Mouse (Mus musculus): ENCODE results near the gene Tsc22d1. TPM values are rescaled to one million over a fixed set of nuclear protein-coding genes. Genes with fewer than 3 reads are reported as not detected.

Tsc22d1 gene
- polyA plus RNA-seq, 1 experiment = 463 TPM

DNA sequence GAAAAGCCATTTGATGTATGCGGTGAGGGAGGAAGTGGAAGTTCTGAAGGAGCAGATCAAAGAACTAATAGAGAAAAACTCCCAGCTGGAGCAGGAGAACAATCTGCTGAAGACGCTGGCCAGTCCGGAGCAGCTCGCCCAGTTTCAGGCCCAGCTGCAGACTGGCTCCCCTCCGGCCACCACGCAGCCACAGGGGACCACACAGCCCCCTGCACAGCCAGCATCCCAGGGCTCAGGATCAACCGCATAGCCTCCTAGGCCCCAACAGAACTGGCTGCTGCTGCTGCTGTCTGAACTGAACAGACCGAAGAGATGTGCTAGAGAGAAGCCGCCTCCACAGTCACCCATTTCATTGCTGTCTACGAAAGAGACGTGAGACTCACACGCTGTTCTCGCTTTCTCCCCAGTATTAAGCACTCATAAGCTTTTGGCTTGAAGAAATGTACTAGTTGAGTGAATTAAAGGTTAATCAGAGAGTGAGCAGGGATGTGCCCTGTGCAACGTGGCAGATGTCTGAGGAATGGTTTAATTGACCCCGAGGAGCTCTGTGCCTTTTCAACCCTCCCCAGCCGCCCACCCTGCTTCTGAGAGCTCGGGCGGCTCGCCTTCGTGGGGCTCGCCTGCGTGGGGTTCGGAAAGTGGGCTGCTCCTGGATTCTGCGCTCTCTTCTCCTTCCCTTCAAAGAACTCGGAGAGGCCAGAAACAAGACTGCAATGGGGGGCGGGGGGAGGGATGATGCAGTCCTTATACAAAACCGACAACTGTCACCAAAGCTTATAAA lies 91.9 kb downstream of the Tsc22d1 start:
- TF ChIP-seq CTCF (IDR thresholded peaks at IDR 0.05; ENCODE audit: extremely low read depth, insufficient read depth, low read length) = no peak
- TF ChIP-seq POLR2A (IDR thresholded peaks at IDR 0.05; ENCODE audit: extremely low read depth, insufficient read depth, low read length) = 0 out of 2 replicates have a peak, but pooled peaks have one; percentile 35
- peaks cover 6% of the 10 kb centered on the region for H3K4me1 ChIP-seq (ENCODE audit: control insufficient read depth, insufficient read depth, low read length)
- H3K27ac ChIP-seq (ENCODE audit: insufficient read depth, low read length) = peak overlapping the region; percentile 68; the same call in 1 of the 2 replicates
- H3K4me3 ChIP-seq (ENCODE audit: insufficient read depth, low read length) = peak overlapping the region; percentile 86

DNA sequence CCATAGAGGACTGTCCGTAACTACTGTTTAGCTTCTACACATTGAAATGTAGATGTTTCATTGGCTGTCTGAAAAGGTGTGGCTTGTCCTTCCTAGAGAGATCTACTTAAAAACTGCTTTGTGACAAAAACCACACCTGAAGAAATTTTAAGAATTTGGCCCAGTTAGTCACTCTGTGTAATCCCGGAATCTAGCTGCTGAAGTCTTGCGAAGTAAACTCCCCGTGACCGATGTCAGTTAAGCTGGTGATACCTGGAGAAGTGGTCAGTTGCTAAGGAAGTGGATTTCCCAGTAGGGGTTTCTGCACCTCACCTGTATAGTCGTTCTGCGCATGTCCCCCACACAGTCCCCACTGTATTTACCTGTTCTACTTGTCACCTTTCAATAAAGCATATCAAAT lies 92.6 kb downstream of the Tsc22d1 start:
- H3K27ac ChIP-seq (ENCODE audit: insufficient read depth, low read length) = no peak overlapping the region
- peak overlapping the region; percentile 86 for H3K4me3 ChIP-seq (ENCODE audit: insufficient read depth, low read length)
- no peak for TF ChIP-seq CTCF (IDR thresholded peaks at IDR 0.05; ENCODE audit: extremely low read depth, insufficient read depth, low read length)
- TF ChIP-seq POLR2A (IDR thresholded peaks at IDR 0.05; ENCODE audit: extremely low read depth, insufficient read depth, low read length) = 0 out of 2 replicates have a peak, but pooled peaks have one; percentile 3
- H3K4me1 ChIP-seq (ENCODE audit: control insufficient read depth, insufficient read depth, low read length) = peaks cover 6% of the 10 kb centered on the region

DNA sequence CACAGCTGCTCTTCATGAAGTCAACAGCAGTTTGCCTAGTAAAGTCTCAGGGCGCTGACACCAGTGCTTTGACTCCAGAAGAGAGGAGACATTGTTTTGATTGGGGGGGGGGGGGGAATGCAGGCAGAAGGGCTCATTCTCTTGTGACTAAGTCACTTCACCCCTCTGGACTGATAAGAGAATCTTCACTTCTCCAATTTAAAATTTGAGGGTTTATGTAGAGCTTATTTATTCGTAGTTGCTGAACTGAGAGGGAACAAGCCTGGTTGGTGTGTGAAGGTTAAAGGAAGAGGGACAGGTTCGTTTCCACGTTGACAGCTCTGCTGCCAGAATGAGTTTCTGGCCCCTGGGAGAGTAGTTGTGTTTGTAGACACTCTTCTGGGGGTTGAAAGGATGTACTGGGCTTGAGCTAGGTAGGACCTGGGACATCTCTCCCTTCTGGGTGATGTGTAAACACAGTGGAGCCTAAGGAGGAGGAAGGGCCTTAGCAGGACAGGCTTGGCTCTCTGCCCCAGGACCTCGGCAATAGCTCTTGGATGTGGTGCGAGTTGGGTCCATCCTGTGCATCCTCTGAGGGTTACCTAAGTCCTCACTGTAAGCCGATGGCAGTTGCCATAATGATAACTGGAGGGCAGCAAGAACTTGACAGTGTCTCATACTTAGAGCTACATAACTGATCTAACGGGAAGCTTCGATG lies 93.2 kb downstream of the Tsc22d1 start:
- no peak for TF ChIP-seq CTCF (IDR thresholded peaks at IDR 0.05; ENCODE audit: extremely low read depth, insufficient read depth, low read length)
- peak; percentile 63 for TF ChIP-seq POLR2A (IDR thresholded peaks at IDR 0.05; ENCODE audit: extremely low read depth, insufficient read depth, low read length)
- H3K4me3 ChIP-seq (ENCODE audit: insufficient read depth, low read length) = peak overlapping the region; percentile 86
- H3K27ac ChIP-seq (ENCODE audit: insufficient read depth, low read length) = no peak overlapping the region
- H3K4me1 ChIP-seq (ENCODE audit: control insufficient read depth, insufficient read depth, low read length) = peaks cover 6% of the 10 kb centered on the region

DNA sequence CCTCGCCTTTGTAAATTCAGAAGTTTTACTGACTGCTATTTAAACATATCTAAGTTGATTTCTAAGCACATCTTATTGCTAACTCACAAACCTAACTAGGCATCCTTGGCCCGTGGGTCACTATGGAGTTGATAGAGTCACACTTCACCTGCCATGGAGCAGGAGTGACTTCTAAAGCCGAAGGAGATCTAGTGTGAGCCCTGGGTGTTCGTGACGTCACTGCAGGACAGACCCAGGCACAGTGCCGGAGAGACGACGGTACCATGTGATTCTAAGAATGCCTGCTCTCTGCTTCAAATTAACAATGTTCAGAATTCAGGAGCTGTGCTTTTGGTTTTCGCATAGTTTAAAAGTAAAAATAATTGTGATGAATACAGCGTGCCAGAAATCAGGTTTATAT lies 93.9 kb downstream of the Tsc22d1 start:
- Histone ChIP-seq H3K27ac (ENCODE audit: insufficient read depth, low read length) (no peak overlapping the region), H3K4me3 (ENCODE audit: insufficient read depth, low read length) (no peak overlapping the region), H3K4me1 (ENCODE audit: control insufficient read depth, insufficient read depth, low read length) (peaks cover 6% of the 10 kb centered on the region)
- no peak for TF ChIP-seq CTCF (IDR thresholded peaks at IDR 0.05; ENCODE audit: extremely low read depth, insufficient read depth, low read length)
- peak; percentile 40; the same call in 1 of the 2 replicates for TF ChIP-seq POLR2A (IDR thresholded peaks at IDR 0.05; ENCODE audit: extremely low read depth, insufficient read depth, low read length)

DNA sequence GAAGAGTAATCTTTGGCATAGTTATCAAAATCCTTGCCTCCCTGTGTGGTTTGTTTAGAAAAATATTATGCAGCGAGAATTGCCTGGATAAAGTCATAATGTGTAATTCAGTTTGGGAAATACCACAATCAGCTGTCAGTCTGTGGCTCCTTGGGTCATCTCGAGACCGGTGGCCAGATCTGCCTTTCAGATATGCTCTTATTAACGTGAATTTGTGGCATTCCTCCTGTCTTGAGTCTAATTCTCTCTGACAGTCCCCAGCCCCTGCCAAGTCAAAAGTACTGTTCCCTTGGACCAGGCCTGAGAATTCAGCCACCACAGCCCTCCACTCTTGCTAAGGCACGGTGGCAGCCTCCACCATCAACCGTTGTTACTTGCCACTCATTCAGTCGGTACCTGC lies 97.2 kb downstream of the Tsc22d1 start:
- Histone ChIP-seq H3K4me1 (ENCODE audit: control insufficient read depth, insufficient read depth, low read length) (peaks cover 6% of the 10 kb centered on the region), H3K27ac (ENCODE audit: insufficient read depth, low read length) (no peak overlapping the region), H3K4me3 (ENCODE audit: insufficient read depth, low read length) (no peak overlapping the region)
- no peak for TF ChIP-seq CTCF (IDR thresholded peaks at IDR 0.05; ENCODE audit: extremely low read depth, insufficient read depth, low read length)
- TF ChIP-seq POLR2A (IDR thresholded peaks at IDR 0.05; ENCODE audit: extremely low read depth, insufficient read depth, low read length) = no peak

DNA sequence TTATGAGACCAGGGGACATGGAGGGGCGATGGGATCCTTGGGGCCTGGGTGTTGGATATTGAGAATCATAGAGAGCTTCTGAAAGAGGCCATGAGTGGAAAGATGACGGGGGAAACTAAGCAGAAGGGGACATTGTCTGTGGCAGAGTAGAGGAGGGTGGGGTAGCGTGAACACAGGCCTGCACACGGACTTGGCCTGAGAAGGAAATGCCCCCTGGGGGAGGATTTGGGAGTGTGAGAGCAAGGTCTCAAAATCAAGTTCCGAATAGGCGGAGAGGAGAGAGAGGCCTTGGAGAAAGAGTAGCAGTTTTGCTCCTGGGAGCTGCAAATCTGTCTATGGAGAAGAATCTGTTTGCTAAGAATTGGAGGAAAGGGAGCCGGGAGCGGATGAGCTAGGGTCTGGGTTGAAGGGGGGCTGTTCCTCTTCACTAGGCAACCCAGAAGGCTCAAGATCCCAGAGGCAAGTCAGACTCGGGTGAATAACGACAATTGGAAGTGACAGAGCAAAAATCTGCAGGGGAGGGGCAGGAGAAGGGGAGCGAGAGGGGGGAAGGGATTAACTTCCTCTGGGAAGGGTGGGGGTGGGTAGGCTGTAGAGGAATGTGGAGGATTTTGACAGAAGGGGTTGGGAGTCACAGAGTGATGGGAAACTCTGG lies 98.8 kb downstream of the Tsc22d1 start:
- 0 out of 2 replicates have a peak, but pooled peaks cover 2% of the 10 kb centered on the region for H3K4me1 ChIP-seq (ENCODE audit: control insufficient read depth, insufficient read depth, low read length)
- H3K4me3 ChIP-seq (ENCODE audit: insufficient read depth, low read length) = no peak overlapping the region
- TF ChIP-seq POLR2A (IDR thresholded peaks at IDR 0.05; ENCODE audit: extremely low read depth, insufficient read depth, low read length) (no peak), CTCF (IDR thresholded peaks at IDR 0.05; ENCODE audit: extremely low read depth, insufficient read depth, low read length) (no peak)
- H3K27ac ChIP-seq (ENCODE audit: insufficient read depth, low read length) = no peak overlapping the region

DNA sequence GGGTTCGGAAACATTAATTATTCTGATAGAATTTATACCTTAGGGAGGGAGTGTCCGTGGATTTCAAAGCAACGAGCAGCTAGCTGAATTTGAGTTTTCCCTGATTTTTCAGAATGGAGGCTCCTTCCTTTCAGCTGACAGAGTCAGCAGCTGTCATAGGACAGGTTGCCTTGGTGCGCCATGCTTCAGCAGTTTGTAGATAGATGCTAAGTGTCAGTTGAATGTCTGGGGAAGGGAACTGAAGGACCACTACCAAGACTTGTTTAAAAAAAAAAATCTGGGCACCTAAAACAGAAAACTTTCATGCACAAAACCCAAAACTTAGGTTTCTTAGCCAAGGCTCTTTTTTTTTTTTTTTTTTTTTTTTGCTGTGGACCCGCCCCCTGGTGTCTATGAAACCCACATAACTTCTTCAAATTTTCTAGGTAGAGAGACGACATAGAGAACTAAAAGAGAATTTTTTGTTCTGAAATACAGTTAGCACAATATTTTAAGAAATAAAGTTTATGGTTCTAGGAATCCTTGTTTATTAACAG lies 99.4 kb downstream of the Tsc22d1 start:
- no peaks in the 10 kb centered on the region for H3K4me1 ChIP-seq (ENCODE audit: control insufficient read depth, insufficient read depth, low read length)
- no peak overlapping the region for H3K4me3 ChIP-seq (ENCODE audit: insufficient read depth, low read length)
- TF ChIP-seq POLR2A (IDR thresholded peaks at IDR 0.05; ENCODE audit: extremely low read depth, insufficient read depth, low read length) (no peak), CTCF (IDR thresholded peaks at IDR 0.05; ENCODE audit: extremely low read depth, insufficient read depth, low read length) (no peak)
- no peak overlapping the region for H3K27ac ChIP-seq (ENCODE audit: insufficient read depth, low read length)

DNA sequence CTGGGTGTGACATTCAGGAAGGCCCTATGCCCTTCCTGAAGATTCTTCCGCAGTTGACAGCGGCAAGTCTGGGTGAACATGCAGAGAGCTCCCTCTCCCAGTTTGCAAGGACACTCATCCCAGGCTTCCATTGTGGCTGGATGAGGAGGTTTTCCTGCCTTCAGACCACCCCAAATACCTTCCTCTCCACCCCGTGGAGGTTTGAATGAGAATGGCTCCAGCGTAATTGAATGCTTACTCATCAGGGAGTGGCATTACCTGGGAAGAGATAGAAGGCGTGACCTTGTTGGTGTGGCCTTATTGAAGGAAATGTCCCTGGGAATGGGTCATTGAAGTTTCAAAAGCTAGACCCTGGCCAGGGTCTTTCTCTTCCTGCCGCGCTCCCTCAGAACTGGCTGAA lies 100.9 kb downstream of the Tsc22d1 start:
- Histone ChIP-seq H3K27ac (ENCODE audit: insufficient read depth, low read length) (no peak overlapping the region), H3K4me1 (ENCODE audit: control insufficient read depth, insufficient read depth, low read length) (no peaks in the 10 kb centered on the region), H3K4me3 (ENCODE audit: insufficient read depth, low read length) (no peak overlapping the region)
- TF ChIP-seq POLR2A (IDR thresholded peaks at IDR 0.05; ENCODE audit: extremely low read depth, insufficient read depth, low read length) (no peak), CTCF (IDR thresholded peaks at IDR 0.05; ENCODE audit: extremely low read depth, insufficient read depth, low read length) (no peak)

DNA sequence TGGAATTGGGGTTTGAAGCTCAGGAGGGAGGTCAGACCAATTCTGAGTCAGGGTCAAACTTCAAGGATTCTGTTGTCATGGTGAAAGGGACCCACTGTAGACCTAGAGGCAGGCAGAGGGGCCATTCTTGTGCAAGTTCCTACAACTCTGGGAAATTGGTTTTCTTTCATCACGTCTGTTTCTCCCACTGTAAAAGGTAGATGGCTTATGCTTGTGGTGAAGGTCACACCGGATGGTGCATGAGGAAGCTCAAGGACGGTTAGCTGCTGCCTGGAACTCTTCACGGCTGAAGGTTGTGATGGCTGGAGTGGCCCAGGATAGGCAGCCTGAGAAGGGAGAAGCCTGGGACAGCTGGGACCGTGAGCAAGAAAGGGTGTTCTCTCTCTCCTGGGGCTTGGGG lies 103.5 kb downstream of the Tsc22d1 start:
- H3K27ac ChIP-seq (ENCODE audit: insufficient read depth, low read length) = no peak overlapping the region
- TF ChIP-seq POLR2A (IDR thresholded peaks at IDR 0.05; ENCODE audit: extremely low read depth, insufficient read depth, low read length) (no peak), CTCF (IDR thresholded peaks at IDR 0.05; ENCODE audit: extremely low read depth, insufficient read depth, low read length) (no peak)
- H3K4me3 ChIP-seq (ENCODE audit: insufficient read depth, low read length) = no peak overlapping the region
- no peaks in the 10 kb centered on the region for H3K4me1 ChIP-seq (ENCODE audit: control insufficient read depth, insufficient read depth, low read length)

All from cortical plate, adult 2 months (tissue).